15 mouse cellular contexts compared by ENCODE assay signal in genomic region chr5:33518860-33519259, GRCm38 (mm10).
A peak's percentile ranks its signal among the peaks of the same experiment; 100 is the strongest.
DNase-seq lines count a peak whose midpoint lies in the region; ATAC-seq and TF ChIP-seq lines count a peak whose summit lies in the region.
"Had no signal": no experiment of that assay in that cellular context is flagged by ENCODE, and none has a peak within 500 bp of the region (broad histone marks: within the 10 kb centered on the region; RNA-seq: fewer than 3 reads in every experiment).

No protein-coding gene starts in this region.

- H3K4me2 ChIP-seq in hindbrain, embryonic 13.5 days: no peak overlapping the region
- no peak overlapping the region for H3K4me2 ChIP-seq in hindbrain, postnatal 0 days (ENCODE audit: low read depth, low read length)
- H3K4me2 ChIP-seq: liver, embryonic 13.5 days; neural tube, embryonic 13.5 days had no signal

- no peak for TF ChIP-seq CTCF in ES-Bruce4 (IDR thresholded peaks at IDR 0.05; ENCODE audit: low read depth, low read length)
- TF ChIP-seq CTCF in hindbrain, postnatal 0 days (IDR thresholded peaks at IDR 0.05; ENCODE audit: low read depth): no peak

- H3K9ac ChIP-seq in hindbrain, embryonic 13.5 days: no peak overlapping the region
- H3K9ac ChIP-seq in ES-Bruce4 (ENCODE audit: low read depth, poor library complexity, severe bottlenecking): no peak overlapping the region
- no peak overlapping the region for H3K9ac ChIP-seq in hindbrain, postnatal 0 days (replicated peaks; ENCODE audit: low read length)
- H3K9ac ChIP-seq: liver, embryonic 13.5 days; neural tube, embryonic 13.5 days had no signal

- no peak overlapping the region for H3K27ac ChIP-seq in hindbrain, embryonic 13.5 days
- H3K27ac ChIP-seq in hindbrain, embryonic 10.5 days: no peak overlapping the region
- H3K27ac ChIP-seq in ES-Bruce4 (ENCODE audit: insufficient read depth, low read length): 0 out of 2 replicates have a peak overlapping the region, but pooled peaks have one; percentile 5
- H3K27ac ChIP-seq in embryonic facial prominence, embryonic 10.5 days (replicated peaks): no peak overlapping the region
- H3K27ac ChIP-seq in hindbrain, postnatal 0 days: no peak overlapping the region
- H3K27ac ChIP-seq: liver, embryonic 13.5 days; neural tube, embryonic 13.5 days had no signal

- no peaks in the 10 kb centered on the region for H3K9me3 ChIP-seq in hindbrain, embryonic 13.5 days
- no peaks in the 10 kb centered on the region for H3K9me3 ChIP-seq in hindbrain, embryonic 10.5 days
- no peaks in the 10 kb centered on the region for H3K9me3 ChIP-seq in ES-Bruce4 (replicated peaks; ENCODE audit: control insufficient read depth, insufficient read depth, low read length, poor library complexity, severe bottlenecking)
- no peaks in the 10 kb centered on the region for H3K9me3 ChIP-seq in embryonic facial prominence, embryonic 10.5 days
- no peaks in the 10 kb centered on the region for H3K9me3 ChIP-seq in hindbrain, postnatal 0 days (ENCODE audit: low read length)
- H3K9me3 ChIP-seq: liver, embryonic 13.5 days; neural tube, embryonic 13.5 days had no signal

- TF ChIP-seq EP300 in ES-Bruce4 (IDR thresholded peaks at IDR 0.05; ENCODE audit: insufficient read depth, low read depth, low read length): no peak

- H3K4me3 ChIP-seq in hindbrain, embryonic 13.5 days: no peak overlapping the region
- H3K4me3 ChIP-seq in hindbrain, embryonic 10.5 days: no peak overlapping the region
- H3K4me3 ChIP-seq in ES-Bruce4 (ENCODE audit: low read depth, low read length): no peak overlapping the region
- no peak overlapping the region for H3K4me3 ChIP-seq in embryonic facial prominence, embryonic 10.5 days
- H3K4me3 ChIP-seq in hindbrain, postnatal 0 days (ENCODE audit: low read length): no peak overlapping the region
- H3K4me3 ChIP-seq: liver, embryonic 13.5 days; neural tube, embryonic 13.5 days had no signal

- TF ChIP-seq POLR2A in ES-Bruce4 (IDR thresholded peaks at IDR 0.05; ENCODE audit: insufficient read depth, low read length): no peak

- no peaks in the 10 kb centered on the region for H3K36me3 ChIP-seq in hindbrain, embryonic 13.5 days
- no peaks in the 10 kb centered on the region for H3K36me3 ChIP-seq in hindbrain, embryonic 10.5 days
- H3K36me3 ChIP-seq in ES-Bruce4 (ENCODE audit: control insufficient read depth, insufficient read depth, low read length, poor library complexity, severe bottlenecking): no peaks in the 10 kb centered on the region
- H3K36me3 ChIP-seq in embryonic facial prominence, embryonic 10.5 days (replicated peaks): no peaks in the 10 kb centered on the region
- no peaks in the 10 kb centered on the region for H3K36me3 ChIP-seq in hindbrain, postnatal 0 days (ENCODE audit: insufficient read depth, low read length)
- H3K36me3 ChIP-seq: liver, embryonic 13.5 days; neural tube, embryonic 13.5 days had no signal

- ATAC-seq in hindbrain, embryonic 13.5 days (ENCODE audit: low FRiP score): 0 out of 2 replicates have a peak, but pooled peaks have one; percentile 25
- ATAC-seq in hindbrain, postnatal 0 days: peak; percentile 52; the same call in 1 of the 2 replicates

- no peak for DNase-seq in hindbrain, embryonic 10.5 days (ENCODE audit: low spot score)
- DNase-seq in embryonic facial prominence, embryonic 10.5 days (ENCODE audit: low spot score): peak; percentile 53
- DNase-seq in hindbrain, postnatal 0 days (ENCODE audit: low spot score): peak; percentile 37
- DNase-seq in layer of hippocampus, postnatal 25 days (ENCODE audit: extremely low spot score in 1 of 2, low spot score in 1 of 2): no peak
- no peak for DNase-seq in urinary bladder, adult 2 months (ENCODE audit: low spot score)
- DNase-seq: B cell, adult 2 months; cerebellum, postnatal 10 days; gastrocnemius, postnatal 14 days; kidney, adult 9 months; left cerebral cortex, postnatal 4 days; liver, embryonic 13.5 days; right cerebral cortex, postnatal 14 days had no signal

- peaks cover 57% of the 10 kb centered on the region for H3K27me3 ChIP-seq in hindbrain, embryonic 13.5 days
- peaks cover 25% of the 10 kb centered on the region for H3K27me3 ChIP-seq in hindbrain, embryonic 10.5 days (ENCODE audit: insufficient read depth, poor library complexity, severe bottlenecking)
- H3K27me3 ChIP-seq in ES-Bruce4 (ENCODE audit: control insufficient read depth, insufficient read depth, low read length, poor library complexity, severe bottlenecking): no peaks in the 10 kb centered on the region
- H3K27me3 ChIP-seq in embryonic facial prominence, embryonic 10.5 days (replicated peaks; ENCODE audit: low read depth, poor library complexity, severe bottlenecking): peaks cover 38% of the 10 kb centered on the region
- no peaks in the 10 kb centered on the region for H3K27me3 ChIP-seq in hindbrain, postnatal 0 days (ENCODE audit: insufficient read depth, low read length)

- H3K4me1 ChIP-seq in hindbrain, embryonic 13.5 days (replicated peaks): peaks cover 22% of the 10 kb centered on the region
- peaks cover 33% of the 10 kb centered on the region for H3K4me1 ChIP-seq in hindbrain, embryonic 10.5 days (replicated peaks)
- peaks cover 8% of the 10 kb centered on the region for H3K4me1 ChIP-seq in ES-Bruce4 (ENCODE audit: control insufficient read depth, insufficient read depth, low read length)
- peaks cover 18% of the 10 kb centered on the region for H3K4me1 ChIP-seq in embryonic facial prominence, embryonic 10.5 days
- peaks cover 3% of the 10 kb centered on the region; the same call in 1 of the 2 replicates for H3K4me1 ChIP-seq in hindbrain, postnatal 0 days (ENCODE audit: insufficient read depth, low read length)
- H3K4me1 ChIP-seq: liver, embryonic 13.5 days had no signal

- 32% methylated on average over 6 of the region's 6 CpGs for WGBS in hindbrain, embryonic 13.5 days
- 51% methylated on average over 6 of the region's 6 CpGs for WGBS in hindbrain, embryonic 10.5 days
- 29% methylated on average over 6 of the region's 6 CpGs for WGBS in embryonic facial prominence, embryonic 10.5 days
- 34% methylated on average over 6 of the region's 6 CpGs for WGBS in hindbrain, postnatal 0 days

Comparison
In these comparisons a context has a peak if more than half of its experiments do, and no peak if none do; other contexts are left out.
1. DNase-seq: peak in embryonic facial prominence, embryonic 10.5 days (single experiment) and hindbrain, postnatal 0 days (single experiment); none in hindbrain, embryonic 10.5 days (single experiment), layer of hippocampus, postnatal 25 days (0 of 2) and urinary bladder, adult 2 months (single experiment).